Mouse (Mus musculus) right cerebral cortex, adult 2 months (tissue): Measurements from ENCODE around the gene Twistnb.

Experiments
- DNase-seq, 2 experiments: peaks; one replicate each; pipeline ENCODE4 v3.0.0; 2021 to 2022; ENCODE audit warnings: low spot score in 2 of 2

Gene Twistnb

DNA sequence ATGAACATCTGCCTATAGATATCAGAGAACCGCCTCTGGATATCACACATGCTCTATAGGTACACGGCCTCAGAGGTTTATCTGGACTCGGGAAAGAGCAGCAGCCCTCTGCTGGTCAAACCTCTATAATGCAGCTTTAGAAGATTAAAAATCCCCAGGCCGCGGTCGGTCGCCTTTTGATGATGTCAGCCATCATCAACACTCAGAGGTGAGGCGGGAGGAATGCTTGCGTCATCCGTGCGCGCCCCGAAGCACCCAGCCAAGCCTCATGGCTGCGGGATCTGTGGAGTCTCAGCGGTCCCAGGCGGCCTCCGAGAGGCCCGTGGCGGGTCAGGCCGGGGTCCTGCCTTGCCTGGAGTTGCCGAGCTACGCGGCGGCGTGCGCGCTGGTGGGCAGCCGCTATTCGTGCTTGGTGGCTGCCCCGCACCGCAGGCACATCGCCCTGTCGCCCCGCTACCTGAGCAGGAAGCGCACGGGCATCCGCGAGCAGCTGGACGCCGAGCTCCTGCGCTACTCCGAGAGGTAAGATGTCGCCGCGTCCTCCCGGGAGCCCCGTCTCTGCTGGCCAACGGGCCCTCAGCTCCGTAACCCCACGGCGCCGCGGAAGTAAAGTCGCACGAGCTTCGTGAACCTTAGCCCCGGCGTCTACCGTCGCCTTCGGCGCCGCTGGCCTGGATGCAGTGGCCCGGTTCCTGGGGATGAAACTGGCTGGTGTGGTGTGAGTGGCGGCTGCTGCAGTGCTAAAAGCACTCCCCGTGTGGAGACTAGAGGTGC, at the start of gene Twistnb:
Twistnb (plus strand) TSS at position 249 of the 774 bp plus-strand sequence.
- peak; percentile 99 to 100 for DNase-seq

DNA sequence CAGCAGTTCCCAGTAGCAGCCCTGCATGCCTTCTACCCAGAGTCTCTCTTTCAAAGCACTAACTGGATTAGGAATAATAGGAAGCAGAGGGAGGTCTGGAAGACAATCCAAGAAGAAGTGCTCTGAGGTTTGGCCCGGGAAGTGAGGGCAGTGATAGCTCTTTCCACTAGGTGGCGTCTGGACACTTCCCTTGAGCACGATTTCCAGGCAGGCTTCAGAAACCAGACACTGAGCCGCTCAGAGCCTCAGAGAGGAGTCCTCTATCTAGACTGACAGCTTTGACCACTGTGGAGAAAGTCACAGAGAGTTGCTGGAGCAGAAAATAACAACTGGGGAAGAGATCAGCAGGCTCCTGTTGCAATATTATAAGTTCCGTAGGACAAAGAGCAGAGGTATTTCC, 40.6 kb upstream of the Twistnb start:
- DNase-seq = peak; percentile 85 to 86

DNA sequence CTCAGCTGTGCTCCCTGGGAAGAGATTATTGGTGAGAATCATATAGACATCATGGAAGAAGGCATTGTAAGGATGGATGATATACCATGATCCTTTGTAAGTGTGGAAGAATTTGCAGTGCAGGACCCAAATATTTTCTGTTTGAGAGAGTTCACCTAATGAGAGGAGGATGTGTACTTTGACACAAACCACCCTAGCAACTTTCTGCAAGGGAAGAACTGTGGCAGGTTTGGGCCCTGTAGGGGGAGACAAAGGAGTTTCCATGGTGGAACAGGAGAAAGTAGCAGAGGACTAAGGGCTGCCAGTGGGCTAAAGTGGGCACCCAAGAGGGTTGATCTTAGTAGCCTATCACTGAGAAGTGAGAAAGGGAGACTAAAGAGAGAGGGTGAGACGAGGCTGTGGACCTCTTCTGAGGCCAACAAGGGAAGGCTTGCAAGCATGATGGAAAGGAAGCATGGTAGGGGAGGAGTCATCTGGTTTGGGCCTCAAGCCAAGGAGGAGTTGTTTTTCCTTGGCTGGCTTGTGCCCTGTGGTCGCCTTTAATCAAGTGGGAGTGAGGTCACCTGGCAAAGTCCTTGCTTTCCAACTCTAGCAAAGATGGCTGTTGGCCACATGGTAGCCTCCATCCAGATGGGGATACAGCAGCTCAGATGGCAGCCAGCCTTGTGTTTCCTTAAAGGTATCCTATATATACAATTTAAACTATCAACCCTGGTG, 38.4 kb upstream of the Twistnb start:
- DNase-seq = no peak

DNA sequence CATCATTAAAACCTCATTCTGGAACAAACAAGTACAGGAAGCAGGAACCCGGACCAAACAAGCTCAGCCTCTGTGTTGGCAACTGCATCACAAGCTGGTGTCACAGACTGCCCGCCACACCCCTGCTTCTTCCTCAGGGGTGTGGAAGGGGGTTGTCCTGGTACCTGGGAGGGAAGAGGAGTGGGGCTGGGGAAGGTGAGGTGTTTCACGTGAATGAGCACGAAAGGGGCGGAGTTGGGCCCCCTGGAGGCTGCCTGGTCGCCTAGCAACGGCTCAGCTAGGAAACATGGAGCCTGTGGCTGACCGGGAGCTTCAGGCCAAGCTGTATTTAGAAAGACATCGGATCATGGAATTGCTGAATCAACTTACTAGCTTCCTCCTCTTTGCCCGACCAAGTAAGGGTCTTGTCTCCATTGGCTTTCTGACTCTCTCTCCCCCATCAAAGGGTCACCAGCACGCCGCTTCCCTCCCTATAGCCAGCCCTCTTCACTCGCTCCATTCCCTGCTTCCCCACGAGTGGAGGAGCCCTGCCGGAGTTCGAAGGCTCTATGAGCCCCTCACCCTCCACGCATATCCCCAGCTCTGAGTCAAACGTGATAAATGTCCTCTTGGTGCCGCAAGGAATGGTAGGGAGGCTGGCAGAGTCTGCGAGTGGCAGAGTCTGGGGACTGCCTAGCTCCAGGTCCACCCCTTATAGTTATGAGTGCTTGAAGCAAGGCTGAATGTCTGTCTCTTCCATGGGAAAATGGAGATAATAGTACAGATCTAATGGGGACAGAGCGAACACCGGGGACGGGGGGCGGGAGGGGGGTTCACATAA, 34.4 kb upstream of the Twistnb start, which contains the start of gene Efcab10:
Efcab10 (plus strand) TSS at position 51 of the 820 bp plus-strand sequence.
- DNase-seq = peak; percentile 59 to 77

DNA sequence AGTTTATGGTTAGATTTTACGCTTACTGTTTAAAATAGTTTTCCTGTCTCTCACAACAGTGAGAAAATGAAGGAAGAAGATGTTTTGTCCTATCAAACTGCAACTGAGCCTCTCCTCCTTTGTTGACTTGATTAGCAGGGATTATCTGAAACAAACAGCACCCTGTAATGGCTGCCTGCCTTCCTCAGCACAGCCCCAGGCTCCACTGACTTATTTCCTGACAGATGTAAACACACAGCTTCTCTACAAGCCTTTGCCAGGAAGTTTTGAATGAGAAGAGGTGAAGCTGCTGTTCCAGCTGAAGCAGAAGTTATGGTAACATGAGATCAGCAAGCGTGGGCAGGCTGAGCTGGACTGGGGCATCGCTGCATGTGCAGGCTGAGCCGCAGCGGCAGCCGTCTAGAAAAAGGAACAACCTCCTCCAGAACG, 26.2 kb upstream of the Twistnb start:
- DNase-seq = peak; percentile 21 to 30

DNA sequence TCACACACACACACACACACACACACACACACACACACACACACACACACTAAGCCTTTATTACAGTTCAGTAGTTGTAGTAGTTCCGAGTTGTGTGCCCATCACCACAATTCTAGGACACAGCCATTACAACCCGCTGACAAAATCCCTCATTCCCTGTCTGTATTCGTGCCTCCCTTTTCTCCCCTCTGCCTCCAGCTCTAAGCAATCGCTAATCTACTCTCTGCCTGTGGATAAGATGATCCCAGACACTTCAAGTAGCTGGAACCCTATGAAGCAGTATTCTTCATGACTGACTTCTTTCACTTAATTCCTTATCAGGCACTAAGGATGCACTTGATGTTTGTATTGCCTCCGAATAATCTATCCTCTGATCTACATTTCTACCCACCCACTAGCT, 24.4 kb upstream of the Twistnb start:
- no peak for DNase-seq

DNA sequence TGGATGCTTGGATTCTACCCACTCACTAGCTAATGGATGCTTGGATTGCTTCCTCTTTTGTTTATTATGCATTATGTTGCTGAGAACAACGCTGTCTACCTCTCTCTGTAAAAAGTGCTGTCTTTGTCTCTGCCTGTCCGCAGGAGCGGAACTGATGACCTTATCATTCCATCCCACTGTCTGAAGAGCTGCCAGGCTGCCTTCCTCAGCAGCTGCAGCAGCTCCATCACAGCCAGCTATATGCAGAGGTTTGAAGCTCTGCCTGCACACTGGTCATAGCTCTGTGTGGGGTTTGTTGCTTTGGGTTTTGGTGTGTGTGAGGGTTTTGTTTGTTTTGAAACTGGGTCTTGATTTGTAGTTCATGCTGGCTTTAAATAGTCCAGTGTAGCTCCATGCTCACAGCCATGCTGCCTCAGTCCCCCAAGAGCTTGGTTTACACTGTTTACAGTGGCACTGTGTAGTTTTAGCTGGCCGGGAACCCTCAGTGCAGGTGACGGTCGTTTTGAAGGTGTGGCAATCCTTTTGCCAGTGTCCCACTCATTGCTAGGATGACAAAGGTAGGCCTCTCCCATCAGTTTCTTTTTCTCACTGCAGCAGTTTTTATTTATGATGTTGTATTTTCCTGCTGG, 23.9 kb upstream of the Twistnb start:
- DNase-seq = no peak

DNA sequence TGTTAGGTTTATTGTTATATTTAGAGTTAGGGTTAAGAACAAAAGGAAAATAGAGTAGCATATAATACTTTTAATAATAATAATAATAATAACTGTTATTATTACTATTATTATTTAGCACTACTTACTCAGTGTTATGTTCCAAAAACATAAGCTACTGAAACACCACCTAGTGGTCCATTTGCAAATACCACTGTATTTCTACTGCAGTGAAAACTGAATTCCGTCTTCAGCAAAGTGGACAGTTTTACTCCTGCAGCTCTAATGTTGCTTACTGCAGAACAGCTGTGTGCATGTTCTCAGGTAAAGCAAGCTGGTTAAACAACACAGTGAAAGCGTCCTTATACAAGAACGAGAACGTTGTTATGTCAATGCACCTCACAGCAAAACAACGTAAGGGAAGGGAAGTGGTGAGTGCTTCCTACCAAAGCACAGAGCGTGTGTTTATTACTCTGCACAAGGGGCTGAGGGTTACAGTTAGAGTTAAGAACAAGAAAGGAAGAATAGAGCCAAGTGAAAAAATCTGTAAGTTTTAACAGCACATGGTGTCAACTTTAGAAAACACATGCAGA, 17.8 kb upstream of the Twistnb start:
- DNase-seq = no peak

DNA sequence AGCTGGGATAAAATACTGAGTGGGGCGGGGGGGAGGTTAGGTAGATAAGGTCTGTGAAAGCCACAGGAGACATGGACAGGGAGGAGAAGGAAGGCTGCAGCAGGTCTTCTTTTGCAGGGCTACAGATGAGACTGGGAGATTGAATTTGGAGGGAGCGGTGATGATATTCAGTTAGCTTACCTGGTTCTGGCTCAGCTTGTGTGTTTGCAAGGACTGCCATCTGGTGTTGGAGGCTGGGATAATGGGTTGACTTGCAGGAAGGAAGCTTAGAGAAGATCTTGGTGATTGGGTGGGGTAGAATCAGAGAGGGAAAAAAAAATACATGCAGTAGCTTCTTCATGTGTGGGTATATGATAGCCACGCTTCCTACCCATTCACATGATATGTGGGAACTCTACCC, 5.1 kb upstream of the Twistnb start:
- peak; percentile 87 for DNase-seq

DNA sequence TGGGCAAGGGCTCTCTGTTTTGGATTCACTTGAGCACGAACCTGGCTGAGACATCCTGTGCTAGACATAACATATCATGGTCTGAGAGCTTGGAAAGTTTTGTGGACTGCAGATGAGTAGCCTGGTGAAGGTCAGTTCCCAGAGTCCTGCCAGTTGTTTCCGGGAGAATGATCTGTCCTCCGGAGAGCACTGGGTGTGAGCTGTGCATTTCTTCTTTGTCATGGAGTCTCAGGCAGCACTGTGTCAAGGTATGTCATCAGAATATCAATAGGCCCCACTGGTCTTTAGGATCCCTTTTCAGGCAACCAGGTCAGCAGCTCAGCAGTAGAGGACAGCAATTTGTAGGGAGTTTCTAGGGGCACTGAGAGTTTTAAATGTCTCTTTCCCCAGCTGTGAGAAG, 2.1 kb upstream of the Twistnb start:
- no peak for DNase-seq

DNA sequence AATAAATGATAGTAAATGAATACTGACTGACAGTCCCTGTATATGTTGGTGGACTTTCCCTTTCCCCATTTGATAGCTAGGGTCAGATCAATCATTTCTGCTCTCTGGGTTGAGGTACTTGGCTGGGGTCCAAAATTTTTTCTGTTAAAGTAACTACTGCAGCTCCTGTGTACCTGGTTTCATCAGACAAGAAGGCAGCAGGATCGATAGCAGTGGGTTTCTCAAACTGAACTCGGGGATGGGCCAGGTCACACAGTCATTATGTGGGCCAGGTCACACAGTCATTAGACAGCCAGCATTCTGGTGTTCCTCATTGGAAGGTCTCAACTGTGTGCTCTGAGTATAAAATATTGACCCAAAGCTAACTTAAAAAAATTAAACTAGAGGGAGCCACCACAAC, 1.7 kb upstream of the Twistnb start:
- DNase-seq = no peak

DNA sequence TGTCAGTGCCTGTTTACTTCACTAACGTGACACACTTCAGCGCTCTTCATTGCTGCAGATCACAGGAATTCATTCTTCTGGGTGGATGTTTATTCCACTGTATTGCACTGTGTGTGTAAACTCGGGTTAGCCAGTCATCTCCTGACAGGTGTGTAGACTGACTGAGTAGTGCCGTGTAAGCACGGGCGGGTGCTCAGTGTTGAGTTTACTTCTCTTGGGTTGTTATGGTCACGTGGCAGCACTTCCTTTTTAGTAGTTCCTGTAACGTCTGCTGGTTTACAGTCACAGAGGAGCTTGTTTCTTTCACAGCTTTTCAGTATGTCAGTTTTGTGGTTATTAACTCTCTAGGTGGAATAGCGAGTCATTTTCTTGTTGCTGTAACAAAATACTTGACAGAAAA, 4.4 kb downstream of the Twistnb start:
- DNase-seq = no peak

DNA sequence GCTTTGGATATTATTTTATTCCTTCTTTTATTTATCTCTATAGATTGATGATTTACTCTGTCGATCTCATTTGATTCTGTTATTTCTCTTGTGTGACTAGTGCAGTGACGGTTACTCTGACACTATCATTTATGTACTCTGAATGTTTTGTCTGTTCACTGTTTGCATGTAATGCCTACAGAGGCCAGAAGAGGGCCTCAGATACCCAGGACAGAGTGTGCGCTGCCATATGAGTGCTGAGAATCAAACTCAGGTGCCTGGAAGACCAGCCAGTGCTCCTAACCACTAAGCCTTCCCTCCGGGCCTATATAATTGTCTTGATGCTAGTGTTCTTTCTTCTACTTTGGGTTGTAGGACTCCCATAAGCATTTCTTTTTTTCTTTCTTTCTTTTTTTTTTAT, 5.3 kb downstream of the Twistnb start:
- no peak for DNase-seq

DNA sequence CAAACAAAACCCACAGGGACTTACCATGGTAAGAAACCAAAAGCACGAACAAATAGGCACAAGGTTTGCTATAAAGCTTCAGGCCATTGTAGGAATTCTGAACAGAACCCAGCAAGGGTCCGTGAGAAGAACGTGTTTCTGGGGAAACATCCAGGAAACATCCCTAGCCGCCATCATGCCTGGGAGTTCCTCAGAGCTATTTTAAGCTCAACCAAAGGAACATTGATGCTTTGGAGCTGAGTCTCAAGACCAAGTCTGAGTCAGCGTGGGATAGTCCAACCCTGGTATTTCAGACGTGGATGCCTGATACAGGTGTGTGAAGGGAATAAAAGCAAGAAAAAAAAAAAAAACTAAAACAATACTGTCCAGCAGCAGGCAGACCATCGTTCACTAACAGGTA, 26.0 kb downstream of the Twistnb start:
- DNase-seq = no peak

DNA sequence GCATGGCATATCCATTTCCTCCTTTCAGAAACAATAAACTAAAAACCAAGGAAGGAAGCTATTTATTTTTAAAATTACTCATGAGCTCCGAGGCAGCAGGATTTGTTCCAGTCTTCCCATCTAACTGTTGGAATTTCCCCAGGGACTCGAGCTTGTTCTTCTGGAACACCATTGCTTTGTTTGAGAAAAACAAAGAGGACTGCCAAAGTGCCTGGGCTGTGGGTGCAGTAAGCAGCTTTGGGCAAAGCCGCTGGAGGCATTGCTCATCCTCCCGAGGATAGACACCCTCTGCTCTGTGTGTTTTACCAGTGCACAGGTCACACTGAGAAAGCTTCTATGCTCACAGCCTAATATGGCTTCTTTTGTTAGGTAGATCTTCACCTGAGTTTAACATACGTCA, 26.8 kb downstream of the Twistnb start:
- no peak for DNase-seq

DNA sequence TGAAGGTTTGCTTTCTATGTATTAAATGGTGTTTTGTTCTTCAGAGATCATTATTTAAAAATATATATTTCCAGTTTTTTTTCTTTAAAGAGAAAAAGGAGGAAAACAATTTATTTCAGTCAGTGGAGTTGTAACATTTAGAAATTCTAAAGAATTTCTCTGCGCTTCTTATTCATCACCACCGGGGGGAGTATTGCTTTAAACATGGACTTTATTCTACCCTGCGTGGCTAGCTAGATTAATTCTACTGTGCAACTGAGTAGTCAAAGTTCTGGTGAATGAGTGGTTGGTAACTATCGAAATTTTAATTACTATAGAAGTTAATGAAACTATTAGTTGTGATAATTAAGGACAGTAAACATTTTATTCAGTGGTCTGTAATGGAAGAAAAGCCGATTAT, 51.5 kb downstream of the Twistnb start:
- no peak for DNase-seq

DNA sequence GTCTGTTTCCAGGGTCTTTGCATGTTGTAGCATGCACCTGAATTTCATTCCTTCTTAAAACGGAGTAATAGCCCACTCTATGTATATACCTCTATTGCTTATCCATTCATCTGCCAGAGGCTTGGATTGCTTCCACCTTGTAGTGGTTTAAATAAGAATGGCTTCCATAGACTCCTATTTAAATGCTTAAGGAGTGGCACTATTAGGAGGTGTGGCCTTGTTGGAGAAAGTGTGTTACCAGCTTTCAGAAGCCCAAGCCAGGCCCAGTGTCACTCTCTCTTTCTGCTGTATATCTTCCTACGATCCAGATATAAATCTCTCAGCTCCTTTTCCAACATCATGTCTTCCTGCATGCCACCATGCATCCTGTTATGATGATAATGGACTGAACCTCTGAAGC, 53.5 kb downstream of the Twistnb start:
- no peak for DNase-seq
